Mouse (Mus musculus): ENCODE results near the gene Lipf. TPM values are rescaled to one million over a fixed set of nuclear protein-coding genes. Genes with fewer than 3 reads are reported as not detected.

The Lipf gene
- polyA plus RNA-seq (2012; rRNA removed) (not detected in 2 replicates), polyA plus RNA-seq (2014; fragmentation: Nextera tagmentation; extraction: Ambion mirVana) (not detected in 2 replicates)

GRCm38 (mm10) chr19:33960887-33961286, at the start of gene Lipf:
Lipf (plus strand) TSS chr19:33961187.
- TF ChIP-seq EP300 (IDR thresholded peaks at IDR 0.05; ENCODE audit: low read depth), result no peak
- TF ChIP-seq CTCF (IDR thresholded peaks at IDR 0.05; ENCODE audit: low read depth), result no peak
- H3K27ac ChIP-seq, result no peak within 1 kb of the TSS
- H3K9ac ChIP-seq (replicated peaks), result no peak within 1 kb of the TSS
- no peaks in the 10 kb centered on the region for H3K27me3 ChIP-seq (ENCODE audit: control insufficient read depth, insufficient read depth, low read length)
- no peak for ATAC-seq (ENCODE audit: insufficient read depth)
- H3K4me3 ChIP-seq (ENCODE audit: insufficient read depth in 1 of 2, low read depth in 2 of 2, low read length in 2 of 2), result no peak within 1 kb of the TSS
- no peaks in the 10 kb centered on the region for H3K9me3 ChIP-seq (ENCODE audit: control insufficient read depth, low read length)
- no peaks in the 10 kb centered on the region for H3K36me3 ChIP-seq (replicated peaks; ENCODE audit: control insufficient read depth, insufficient read depth, low read depth)
- H3K4me2 ChIP-seq (ENCODE audit: low read depth), result no peak within 1 kb of the TSS
- H3K4me1 ChIP-seq (replicated peaks; ENCODE audit: control insufficient read depth in 2 of 2, insufficient read depth in 2 of 2, low read length in 1 of 2), result no peaks in the 10 kb centered on the region
- DNase-seq (ENCODE audit: low read depth in 3 of 3, low spot score in 3 of 3), result no peak

DNA sequence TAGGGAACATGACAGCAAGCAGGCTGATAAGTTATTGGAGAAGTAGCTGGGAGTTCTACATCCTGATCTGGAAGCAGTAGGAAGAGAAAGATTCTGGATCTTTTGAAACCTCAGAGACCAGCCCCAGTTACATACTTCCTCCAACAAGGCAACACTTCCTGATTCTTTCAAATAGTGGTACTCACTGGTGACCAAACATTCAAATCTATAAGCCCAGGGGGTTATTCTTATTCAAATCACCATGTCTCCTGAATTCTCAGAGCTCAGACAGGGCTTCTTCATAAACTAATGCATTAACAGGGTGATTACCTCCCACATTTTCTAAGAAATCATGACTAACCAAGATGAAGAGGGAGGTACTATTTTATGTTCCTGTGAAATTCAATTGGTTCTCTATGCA, 36.9 kb upstream of the Lipf start:
- DNase-seq (ENCODE audit: low read depth in 3 of 3, low spot score in 3 of 3) (no peak), ATAC-seq (ENCODE audit: insufficient read depth) (no peak)
- Histone ChIP-seq H3K4me3 (ENCODE audit: insufficient read depth in 1 of 2, low read depth in 2 of 2, low read length in 2 of 2) (no peak overlapping the region), H3K9me3 (ENCODE audit: control insufficient read depth, low read length) (no peaks in the 10 kb centered on the region), H3K36me3 (replicated peaks; ENCODE audit: control insufficient read depth, insufficient read depth, low read depth) (no peaks in the 10 kb centered on the region), H3K27me3 (ENCODE audit: control insufficient read depth, insufficient read depth, low read length) (no peaks in the 10 kb centered on the region), H3K4me1 (replicated peaks; ENCODE audit: control insufficient read depth in 2 of 2, insufficient read depth in 2 of 2, low read length in 1 of 2) (no peaks in the 10 kb centered on the region), H3K27ac (no peak overlapping the region), H3K4me2 (ENCODE audit: low read depth) (no peak overlapping the region), H3K9ac (replicated peaks) (no peak overlapping the region)
- TF ChIP-seq CTCF (IDR thresholded peaks at IDR 0.05; ENCODE audit: low read depth) (no peak), EP300 (IDR thresholded peaks at IDR 0.05; ENCODE audit: low read depth) (no peak)

- WGBS (ENCODE audit: insufficient replicate concordance), result 40% methylated on average over 3 of the region's 3 CpGs
- H3K9me3 ChIP-seq (ENCODE audit: control insufficient read depth, low read length), result no peaks in the 10 kb centered on the region
- no peak overlapping the region for H3K4me3 ChIP-seq (ENCODE audit: insufficient read depth in 1 of 2, low read depth in 2 of 2, low read length in 2 of 2)
- no peaks in the 10 kb centered on the region for H3K27me3 ChIP-seq (ENCODE audit: control insufficient read depth, insufficient read depth, low read length)
- H3K36me3 ChIP-seq (replicated peaks; ENCODE audit: control insufficient read depth, insufficient read depth, low read depth), result no peaks in the 10 kb centered on the region
- H3K4me2 ChIP-seq (ENCODE audit: low read depth), result no peak overlapping the region
- no peak overlapping the region for H3K27ac ChIP-seq
- no peaks in the 10 kb centered on the region for H3K4me1 ChIP-seq (replicated peaks; ENCODE audit: control insufficient read depth in 2 of 2, insufficient read depth in 2 of 2, low read length in 1 of 2)
- no peak overlapping the region for H3K9ac ChIP-seq (replicated peaks)
- ATAC-seq (ENCODE audit: insufficient read depth), result no peak
- TF ChIP-seq CTCF (IDR thresholded peaks at IDR 0.05; ENCODE audit: low read depth) (peak; percentile 35; the same call in 1 of the 2 replicates), EP300 (IDR thresholded peaks at IDR 0.05; ENCODE audit: low read depth) (no peak)
- DNase-seq (ENCODE audit: low read depth in 3 of 3, low spot score in 3 of 3), result no peak
Measured at GRCm38 (mm10) chr19:33979007-33979406, 18.0 kb downstream of the Lipf start.

GRCm38 (mm10) chr19:33983043-33983442, 22.1 kb downstream of the Lipf start:
- DNase-seq (ENCODE audit: low read depth in 3 of 3, low spot score in 3 of 3), result no peak
- no peak for ATAC-seq (ENCODE audit: insufficient read depth)
- H3K4me3 ChIP-seq (ENCODE audit: insufficient read depth in 1 of 2, low read depth in 2 of 2, low read length in 2 of 2), result no peak overlapping the region
- H3K27me3 ChIP-seq (ENCODE audit: control insufficient read depth, insufficient read depth, low read length), result no peaks in the 10 kb centered on the region
- no peak overlapping the region for H3K27ac ChIP-seq
- no peaks in the 10 kb centered on the region for H3K9me3 ChIP-seq (ENCODE audit: control insufficient read depth, low read length)
- H3K4me2 ChIP-seq (ENCODE audit: low read depth), result no peak overlapping the region
- WGBS (ENCODE audit: insufficient replicate concordance), result 51% methylated on average over 3 of the region's 3 CpGs
- no peak overlapping the region for H3K9ac ChIP-seq (replicated peaks)
- no peak for TF ChIP-seq CTCF (IDR thresholded peaks at IDR 0.05; ENCODE audit: low read depth)
- no peaks in the 10 kb centered on the region for H3K4me1 ChIP-seq (replicated peaks; ENCODE audit: control insufficient read depth in 2 of 2, insufficient read depth in 2 of 2, low read length in 1 of 2)
- no peaks in the 10 kb centered on the region for H3K36me3 ChIP-seq (replicated peaks; ENCODE audit: control insufficient read depth, insufficient read depth, low read depth)

GRCm38 (mm10) chr19:34008002-34008401, 47.0 kb downstream of the Lipf start, which contains the start of gene Lipk:
Lipk (plus strand) TSS chr19:34008290.
- H3K9me3 ChIP-seq (ENCODE audit: control insufficient read depth, low read length), result no peaks in the 10 kb centered on the region
- no peak within 1 kb of the TSS for H3K9ac ChIP-seq (replicated peaks)
- ATAC-seq (ENCODE audit: insufficient read depth), result no peak
- no peaks in the 10 kb centered on the region for H3K36me3 ChIP-seq (replicated peaks; ENCODE audit: control insufficient read depth, insufficient read depth, low read depth)
- H3K4me3 ChIP-seq (ENCODE audit: insufficient read depth in 1 of 2, low read depth in 2 of 2, low read length in 2 of 2), result no peak within 1 kb of the TSS
- TF ChIP-seq CTCF (IDR thresholded peaks at IDR 0.05; ENCODE audit: low read depth) (no peak), EP300 (IDR thresholded peaks at IDR 0.05; ENCODE audit: low read depth) (no peak)
- H3K4me2 ChIP-seq (ENCODE audit: low read depth), result no peak within 1 kb of the TSS
- H3K27me3 ChIP-seq (ENCODE audit: control insufficient read depth, insufficient read depth, low read length), result no peaks in the 10 kb centered on the region
- no peak within 1 kb of the TSS for H3K27ac ChIP-seq
- no peak for DNase-seq (ENCODE audit: low read depth in 3 of 3, low spot score in 3 of 3)
- H3K4me1 ChIP-seq (replicated peaks; ENCODE audit: control insufficient read depth in 2 of 2, insufficient read depth in 2 of 2, low read length in 1 of 2), result no peaks in the 10 kb centered on the region
- WGBS (ENCODE audit: insufficient replicate concordance), result 63% methylated on average over 6 of the region's 6 CpGs
